Mouse (Mus musculus): Measurements from ENCODE around the gene Tlx3. TPM values are rescaled to one million over a fixed set of nuclear protein-coding genes. Genes with fewer than 3 reads are reported as not detected.

The Tlx3 gene
- not detected in 2 replicates for polyA plus RNA-seq (2012; rRNA removed)
- polyA plus RNA-seq (2014; fragmentation: Nextera tagmentation; extraction: Ambion mirVana): not detected in 2 replicates

GRCm38 (mm10) chr11:33203383-33204328 is at the start of gene Tlx3:
Tlx3 (minus strand) TSS chr11:33203589.
- no peaks in the 10 kb centered on the region for H3K36me3 ChIP-seq (replicated peaks; ENCODE audit: control insufficient read depth, insufficient read depth, low read depth)
- no peaks in the 10 kb centered on the region for H3K9me3 ChIP-seq (ENCODE audit: control insufficient read depth, low read length)
- peaks cover 82% of the 10 kb centered on the region for H3K27me3 ChIP-seq (ENCODE audit: control insufficient read depth, insufficient read depth, low read length)
- H3K9ac ChIP-seq (replicated peaks): no peak within 1 kb of the TSS
- DNase-seq (ENCODE audit: low read depth in 3 of 3, low spot score in 3 of 3) (peak in 1 of 3 experiments; percentile 9), ATAC-seq (ENCODE audit: insufficient read depth) (no peak)
- TF ChIP-seq EP300 (IDR thresholded peaks at IDR 0.05; ENCODE audit: low read depth) (no peak), CTCF (IDR thresholded peaks at IDR 0.05; ENCODE audit: low read depth) (no peak)
- H3K27ac ChIP-seq: no peak within 1 kb of the TSS
- H3K4me1 ChIP-seq (replicated peaks; ENCODE audit: control insufficient read depth in 2 of 2, insufficient read depth in 2 of 2, low read length in 1 of 2): no peaks in the 10 kb centered on the region
- H3K4me3 ChIP-seq (ENCODE audit: insufficient read depth in 1 of 2, low read depth in 2 of 2, low read length in 2 of 2): peak within 1 kb of the TSS in 1 of 2 experiments; percentile 16; a peak in 2 of 4 replicates
- H3K4me2 ChIP-seq (ENCODE audit: low read depth): peak within 1 kb of the TSS; percentile 26
- under 1% methylated on average over 80 of the region's 81 CpGs for whole genome bisulfite sequencing (ENCODE audit: insufficient replicate concordance)

GRCm38 (mm10) chr11:33240295-33240694 is 36.9 kb upstream of the Tlx3 start:
- H3K4me2 ChIP-seq (ENCODE audit: low read depth): no peak overlapping the region
- H3K27me3 ChIP-seq (ENCODE audit: control insufficient read depth, insufficient read depth, low read length): no peaks in the 10 kb centered on the region
- no peak overlapping the region for H3K9ac ChIP-seq (replicated peaks)
- ATAC-seq (ENCODE audit: insufficient read depth) (no peak), DNase-seq (ENCODE audit: low read depth in 3 of 3, low spot score in 3 of 3) (no peak)
- no peaks in the 10 kb centered on the region for H3K9me3 ChIP-seq (ENCODE audit: control insufficient read depth, low read length)
- no peak overlapping the region for H3K4me3 ChIP-seq (ENCODE audit: insufficient read depth in 1 of 2, low read depth in 2 of 2, low read length in 2 of 2)
- TF ChIP-seq CTCF (IDR thresholded peaks at IDR 0.05; ENCODE audit: low read depth) (no peak), EP300 (IDR thresholded peaks at IDR 0.05; ENCODE audit: low read depth) (no peak)
- H3K27ac ChIP-seq: no peak overlapping the region
- no peaks in the 10 kb centered on the region for H3K36me3 ChIP-seq (replicated peaks; ENCODE audit: control insufficient read depth, insufficient read depth, low read depth)
- no peaks in the 10 kb centered on the region for H3K4me1 ChIP-seq (replicated peaks; ENCODE audit: control insufficient read depth in 2 of 2, insufficient read depth in 2 of 2, low read length in 1 of 2)
- 63% methylated on average over 3 of the region's 3 CpGs for WGBS (ENCODE audit: insufficient replicate concordance)

- Histone ChIP-seq H3K36me3 (replicated peaks; ENCODE audit: control insufficient read depth, insufficient read depth, low read depth) (no peaks in the 10 kb centered on the region), H3K27ac (no peak overlapping the region), H3K9ac (replicated peaks) (no peak overlapping the region), H3K27me3 (ENCODE audit: control insufficient read depth, insufficient read depth, low read length) (no peaks in the 10 kb centered on the region), H3K4me2 (ENCODE audit: low read depth) (no peak overlapping the region), H3K4me1 (replicated peaks; ENCODE audit: control insufficient read depth in 2 of 2, insufficient read depth in 2 of 2, low read length in 1 of 2) (no peaks in the 10 kb centered on the region), H3K4me3 (ENCODE audit: insufficient read depth in 1 of 2, low read depth in 2 of 2, low read length in 2 of 2) (no peak overlapping the region), H3K9me3 (ENCODE audit: control insufficient read depth, low read length) (no peaks in the 10 kb centered on the region)
- TF ChIP-seq CTCF (IDR thresholded peaks at IDR 0.05; ENCODE audit: low read depth) (no peak), EP300 (IDR thresholded peaks at IDR 0.05; ENCODE audit: low read depth) (no peak)
- no peak for DNase-seq (ENCODE audit: low read depth in 3 of 3, low spot score in 3 of 3)
- ATAC-seq (ENCODE audit: insufficient read depth): no peak
- 59% methylated on average over 3 of the region's 3 CpGs for WGBS (ENCODE audit: insufficient replicate concordance)
Measured at GRCm38 (mm10) chr11:33234134-33234533, 30.7 kb upstream of the Tlx3 start.

GRCm38 (mm10) chr11:33232056-33232455 is 28.7 kb upstream of the Tlx3 start:
- no peak overlapping the region for H3K27ac ChIP-seq
- 63% methylated on average over 5 of the region's 5 CpGs for WGBS (ENCODE audit: insufficient replicate concordance)
- H3K27me3 ChIP-seq (ENCODE audit: control insufficient read depth, insufficient read depth, low read length): no peaks in the 10 kb centered on the region
- H3K4me1 ChIP-seq (replicated peaks; ENCODE audit: control insufficient read depth in 2 of 2, insufficient read depth in 2 of 2, low read length in 1 of 2): no peaks in the 10 kb centered on the region
- no peaks in the 10 kb centered on the region for H3K9me3 ChIP-seq (ENCODE audit: control insufficient read depth, low read length)
- H3K36me3 ChIP-seq (replicated peaks; ENCODE audit: control insufficient read depth, insufficient read depth, low read depth): no peaks in the 10 kb centered on the region
- H3K9ac ChIP-seq (replicated peaks): no peak overlapping the region
- H3K4me3 ChIP-seq (ENCODE audit: insufficient read depth in 1 of 2, low read depth in 2 of 2, low read length in 2 of 2): no peak overlapping the region
- no peak for DNase-seq (ENCODE audit: low read depth in 3 of 3, low spot score in 3 of 3)
- no peak overlapping the region for H3K4me2 ChIP-seq (ENCODE audit: low read depth)
- no peak for ATAC-seq (ENCODE audit: insufficient read depth)
- TF ChIP-seq CTCF (IDR thresholded peaks at IDR 0.05; ENCODE audit: low read depth) (no peak), EP300 (IDR thresholded peaks at IDR 0.05; ENCODE audit: low read depth) (no peak)

GRCm38 (mm10) chr11:33228186-33228585 is 24.8 kb upstream of the Tlx3 start:
- no peak overlapping the region for H3K27ac ChIP-seq
- no peaks in the 10 kb centered on the region for H3K4me1 ChIP-seq (replicated peaks; ENCODE audit: control insufficient read depth in 2 of 2, insufficient read depth in 2 of 2, low read length in 1 of 2)
- no peaks in the 10 kb centered on the region for H3K27me3 ChIP-seq (ENCODE audit: control insufficient read depth, insufficient read depth, low read length)
- 64% methylated on average over 2 of the region's 2 CpGs for WGBS (ENCODE audit: insufficient replicate concordance)
- H3K36me3 ChIP-seq (replicated peaks; ENCODE audit: control insufficient read depth, insufficient read depth, low read depth): no peaks in the 10 kb centered on the region
- DNase-seq (ENCODE audit: low read depth in 3 of 3, low spot score in 3 of 3): no peak
- H3K4me3 ChIP-seq (ENCODE audit: insufficient read depth in 1 of 2, low read depth in 2 of 2, low read length in 2 of 2): no peak overlapping the region
- no peak for TF ChIP-seq EP300 (IDR thresholded peaks at IDR 0.05; ENCODE audit: low read depth)
- TF ChIP-seq CTCF (IDR thresholded peaks at IDR 0.05; ENCODE audit: low read depth): no peak
- no peak overlapping the region for H3K9ac ChIP-seq (replicated peaks)
- H3K4me2 ChIP-seq (ENCODE audit: low read depth): no peak overlapping the region
- no peaks in the 10 kb centered on the region for H3K9me3 ChIP-seq (ENCODE audit: control insufficient read depth, low read length)
- ATAC-seq (ENCODE audit: insufficient read depth): no peak

Measured in liver, embryonic 14.5 days (tissue).